Mouse (Mus musculus): ENCODE results near the gene Manbal. TPM values are rescaled to one million over a fixed set of nuclear protein-coding genes. Genes with fewer than 3 reads are reported as not detected.

Gene Manbal
- total RNA-seq (2022): 10 to 100 TPM; 16.4 to 18.4 (median 17.4) TPM

- peak; percentile 92 for DNase-seq (ENCODE audit: low spot score in 2 of 2)
Observed at GRCm38 (mm10) chr2:157367184-157367893, at the start of gene Manbal. Gene Manbal (plus strand): TSS chr2:157367594.

- DNase-seq (ENCODE audit: low spot score in 2 of 2): no peak
Observed at GRCm38 (mm10) chr2:157320135-157320534, 47.3 kb upstream of the Manbal start.

- no peak for DNase-seq (ENCODE audit: low spot score in 2 of 2)
Observed at GRCm38 (mm10) chr2:157320886-157321285, 46.5 kb upstream of the Manbal start.

DNA sequence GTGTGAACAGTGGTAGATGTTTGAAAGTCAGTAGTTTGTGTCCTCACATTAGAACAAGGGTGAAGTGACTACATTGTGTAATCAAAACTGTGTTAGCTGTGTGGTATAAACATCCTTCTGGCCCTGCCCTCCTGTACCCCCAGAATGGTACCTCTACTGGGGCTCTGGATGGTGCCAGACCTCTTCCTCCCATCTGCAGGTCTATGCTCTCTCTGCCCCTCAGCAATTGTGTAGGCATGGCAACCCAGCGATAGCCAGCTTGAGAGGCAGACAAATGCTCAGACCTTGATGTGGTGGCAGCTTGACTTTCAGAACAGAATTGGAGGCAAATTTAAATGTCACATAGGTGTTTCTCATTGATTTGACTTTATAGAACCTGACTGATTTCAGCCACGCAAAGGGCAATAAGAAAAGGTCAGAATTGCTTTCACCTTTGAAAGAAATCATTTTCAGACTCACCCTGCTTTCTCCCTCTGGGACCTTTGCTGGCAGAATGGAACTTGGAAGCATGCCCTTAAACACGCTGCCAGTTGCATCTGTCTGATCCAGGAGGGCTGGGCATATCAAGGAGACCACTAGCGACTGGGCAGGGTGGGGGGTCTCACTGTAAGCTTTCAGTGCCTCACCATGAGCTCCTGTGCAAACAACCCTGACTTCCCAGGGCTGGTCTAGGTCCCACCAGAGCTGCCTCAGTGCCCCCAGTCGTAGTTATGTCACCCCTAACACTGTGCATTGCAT is 45.2 kb upstream of the Manbal start:
- no peak for DNase-seq (ENCODE audit: low spot score in 2 of 2)

- DNase-seq (ENCODE audit: low spot score in 2 of 2): no peak
Observed at GRCm38 (mm10) chr2:157325238-157325637, 42.2 kb upstream of the Manbal start.

GRCm38 (mm10) chr2:157328106-157328505 is 39.3 kb upstream of the Manbal start:
- no peak for DNase-seq (ENCODE audit: low spot score in 2 of 2)

- DNase-seq (ENCODE audit: low spot score in 2 of 2): no peak
Observed at GRCm38 (mm10) chr2:157328570-157328969, 38.8 kb upstream of the Manbal start.

DNA sequence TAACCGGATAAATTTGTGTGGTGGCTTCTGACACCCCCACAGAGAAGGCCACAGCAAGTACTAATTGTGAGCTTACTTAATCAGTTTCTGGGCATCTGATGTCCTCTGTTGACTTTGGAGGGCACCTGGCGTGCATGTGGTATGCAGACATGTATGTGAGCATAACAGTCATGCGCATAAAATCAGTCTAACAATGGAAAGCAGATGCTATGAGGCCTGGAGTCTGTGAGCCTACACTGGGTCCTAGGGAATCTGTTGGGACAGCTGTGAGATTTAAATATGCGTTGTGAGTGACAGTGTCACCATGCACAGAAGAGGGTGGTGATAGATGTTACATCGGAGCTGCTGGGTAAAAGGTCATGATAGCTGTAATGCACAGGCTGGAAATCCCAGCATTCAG is 35.3 kb upstream of the Manbal start:
- no peak for DNase-seq (ENCODE audit: low spot score in 2 of 2)

- DNase-seq (ENCODE audit: low spot score in 2 of 2): peak; percentile 43 to 48
Observed at GRCm38 (mm10) chr2:157338663-157339062, 28.7 kb upstream of the Manbal start.

DNA sequence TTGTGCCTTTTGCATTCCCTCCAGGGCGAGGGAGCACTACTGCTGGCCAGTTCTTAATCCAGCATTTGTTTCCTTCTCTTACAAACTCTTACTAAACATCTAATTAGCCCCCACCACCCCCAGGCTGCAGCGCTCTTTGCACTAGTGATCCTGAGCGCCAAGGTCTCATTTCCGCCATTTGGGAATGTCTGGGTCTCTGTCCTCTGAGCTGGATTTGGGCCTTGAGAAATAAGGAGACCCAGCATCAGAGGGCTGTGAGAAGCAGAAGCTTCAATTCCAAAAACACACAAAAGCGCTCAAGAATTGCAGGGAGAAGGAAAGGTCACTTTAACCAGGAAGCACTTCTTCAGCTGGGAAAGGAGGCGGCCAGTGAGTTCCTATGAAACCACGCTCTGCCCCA is 27.9 kb upstream of the Manbal start:
- no peak for DNase-seq (ENCODE audit: low spot score in 2 of 2)

DNA sequence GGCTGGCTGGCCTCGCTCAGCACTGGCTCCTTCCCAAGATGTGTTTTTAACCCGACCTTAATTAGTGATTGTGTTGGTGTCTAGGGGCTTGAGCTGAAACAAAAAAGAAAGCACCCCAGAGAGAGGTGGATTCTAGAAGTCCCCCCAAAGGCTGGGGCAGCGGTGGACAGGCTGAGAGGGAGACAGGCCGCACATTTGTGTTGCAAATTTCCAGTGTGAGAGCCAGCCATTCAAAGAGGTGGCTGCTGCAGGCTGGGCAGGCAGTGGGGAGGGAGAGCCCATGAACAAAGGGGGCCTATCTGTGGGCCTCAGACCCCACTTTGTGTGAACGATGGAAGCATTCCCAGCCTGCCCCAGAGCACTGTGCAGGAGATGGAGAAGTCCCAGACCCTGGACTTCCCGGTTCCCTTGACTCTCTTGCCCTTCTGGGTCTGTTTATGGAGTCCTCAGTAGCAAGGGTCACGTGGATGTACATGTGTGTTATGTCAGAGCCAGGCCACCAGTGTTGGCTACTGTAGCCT is 27.1 kb upstream of the Manbal start:
- DNase-seq (ENCODE audit: low spot score in 2 of 2): no peak

- DNase-seq (ENCODE audit: low spot score in 2 of 2): peak; percentile 17 to 36
Observed at GRCm38 (mm10) chr2:157341554-157342270, 25.7 kb upstream of the Manbal start.

DNA sequence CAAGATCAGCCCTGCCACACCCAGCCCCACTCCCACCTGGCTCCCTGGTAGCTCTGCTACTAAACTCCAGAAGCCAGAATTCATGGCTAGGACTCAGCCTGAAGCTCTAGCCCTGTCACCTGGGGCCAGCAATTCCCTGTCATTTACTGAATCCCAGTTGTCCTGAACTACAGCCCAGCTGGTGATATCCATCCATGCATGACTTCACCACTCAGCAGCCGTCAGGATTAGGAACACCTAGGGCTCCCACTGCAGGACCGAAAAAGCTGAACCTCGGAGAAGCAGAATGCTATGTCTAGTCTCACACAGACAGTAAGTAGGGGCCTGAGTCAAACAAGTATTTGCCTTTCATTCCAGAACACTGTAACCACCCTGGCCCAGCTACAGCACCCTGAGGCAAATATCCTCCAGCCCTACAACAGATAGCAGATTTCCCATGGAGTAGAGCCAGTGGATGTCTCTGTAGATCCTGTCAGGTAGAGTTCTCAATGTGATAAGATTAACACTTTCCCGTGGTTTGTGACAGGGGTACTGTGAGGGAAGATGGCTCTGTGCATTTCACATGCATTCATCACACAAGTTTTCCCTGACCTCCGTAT is 25.0 kb upstream of the Manbal start:
- DNase-seq (ENCODE audit: low spot score in 2 of 2): no peak

DNA sequence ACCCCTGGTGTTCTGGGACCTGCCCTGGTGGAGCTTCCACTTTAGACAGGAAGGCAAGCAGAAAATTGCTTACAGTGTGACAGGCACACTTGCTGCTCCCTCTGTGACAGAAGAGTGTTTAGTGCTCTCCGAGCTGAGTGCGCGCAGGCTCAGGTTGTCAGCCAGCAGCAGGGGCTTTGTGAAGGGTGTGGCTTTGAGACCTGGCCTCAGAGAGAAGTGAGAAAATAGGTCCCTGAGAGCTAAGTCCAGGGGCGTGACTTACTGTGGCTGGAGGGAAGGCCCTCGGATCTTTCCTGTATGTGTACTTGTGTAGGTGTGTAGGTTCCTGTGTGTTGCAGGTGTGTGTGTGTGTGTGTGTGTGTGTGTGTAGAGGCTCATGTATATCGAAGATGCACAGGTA is 24.1 kb upstream of the Manbal start:
- no peak for DNase-seq (ENCODE audit: low spot score in 2 of 2)

DNA sequence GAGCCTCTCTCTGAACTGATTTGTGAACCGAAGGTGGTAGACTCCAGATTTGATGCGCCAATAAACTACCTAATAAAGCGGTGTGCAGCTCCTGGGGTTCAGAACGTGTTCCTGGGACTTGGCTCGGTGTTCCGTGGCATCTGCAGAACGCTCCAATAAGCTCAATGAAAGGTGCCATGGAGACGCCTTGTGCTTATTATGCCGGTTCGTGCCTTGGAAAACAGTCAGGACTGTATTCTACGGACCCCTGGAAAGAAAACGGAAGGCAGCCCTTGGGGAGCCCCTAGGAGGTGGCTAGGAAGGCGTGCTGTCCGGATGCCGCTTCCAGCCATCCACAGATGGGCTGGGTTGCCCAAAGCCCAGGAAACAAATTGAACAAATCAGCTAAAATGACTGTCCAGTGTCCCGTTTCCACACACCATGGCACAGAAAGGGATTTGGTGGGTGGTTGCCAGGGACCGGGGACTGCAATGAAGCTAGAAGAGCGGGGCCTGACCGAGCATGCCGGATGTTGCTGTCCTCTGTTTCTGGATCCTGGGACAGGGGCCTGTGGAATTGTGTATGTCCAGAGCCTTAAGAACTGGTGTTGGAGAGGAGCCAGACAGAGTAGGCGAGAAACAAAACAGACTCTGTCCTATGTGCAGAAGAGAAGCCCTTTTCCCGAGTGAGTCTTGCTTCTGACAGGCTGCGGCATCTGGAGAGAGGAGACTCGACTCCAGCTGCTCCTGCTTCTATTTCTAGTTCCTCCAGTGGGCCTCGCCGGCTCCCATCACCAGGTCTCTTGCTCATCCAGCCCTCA is 19.8 kb upstream of the Manbal start, which contains the start of gene Ghrh:
Gene Ghrh, minus strand, starts transcription at position 146 of the 799 bp plus-strand sequence.
- no peak for DNase-seq (ENCODE audit: low spot score in 2 of 2)

- no peak for DNase-seq (ENCODE audit: low spot score in 2 of 2)
Observed at GRCm38 (mm10) chr2:157349121-157349778, 18.1 kb upstream of the Manbal start.

DNA sequence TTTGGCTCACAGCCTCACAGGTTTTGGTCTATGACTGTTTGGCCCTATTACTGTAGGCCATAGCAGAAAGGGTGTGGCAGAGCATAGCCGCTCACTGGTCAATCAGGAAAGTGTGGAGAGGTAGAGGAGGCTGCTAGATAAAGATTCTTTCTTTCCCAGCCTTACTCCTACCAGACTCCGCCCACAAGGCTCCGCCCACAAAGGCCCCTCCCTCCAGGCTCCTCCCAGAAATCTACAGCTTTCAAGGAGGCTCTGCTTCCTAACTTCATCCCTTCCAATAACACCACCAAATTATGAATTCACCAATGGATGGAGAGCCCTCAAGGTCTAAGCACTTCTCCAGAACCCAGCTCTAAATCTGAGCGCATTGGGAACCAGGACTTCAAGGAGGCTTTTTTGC is 14.2 kb upstream of the Manbal start:
- no peak for DNase-seq (ENCODE audit: low spot score in 2 of 2)

- DNase-seq (ENCODE audit: low spot score in 2 of 2): no peak
Observed at GRCm38 (mm10) chr2:157354106-157354505, 13.3 kb upstream of the Manbal start.

DNA sequence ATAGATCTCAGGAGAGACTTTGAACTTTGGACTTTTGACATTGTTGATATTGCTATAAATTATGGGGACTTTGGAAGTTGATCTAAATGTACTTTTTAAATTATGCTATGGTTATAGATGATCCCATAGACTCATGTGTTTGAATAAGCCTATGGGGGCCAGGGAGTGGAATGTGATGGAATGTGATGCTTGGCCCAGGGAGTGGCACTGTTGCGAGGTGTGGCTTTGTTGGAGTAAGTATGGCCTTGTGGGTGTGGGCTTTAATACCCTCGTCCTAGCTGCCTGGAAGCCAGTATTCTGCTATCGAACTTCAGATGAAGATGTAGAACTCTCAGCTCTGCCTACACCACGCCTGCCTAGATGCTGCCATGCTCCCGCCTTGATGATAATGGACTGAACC is 7.4 kb upstream of the Manbal start:
- no peak for DNase-seq (ENCODE audit: low spot score in 2 of 2)

- DNase-seq (ENCODE audit: low spot score in 2 of 2): no peak
Observed at GRCm38 (mm10) chr2:157363031-157363430, 4.4 kb upstream of the Manbal start.
